Mouse (Mus musculus) lung, embryonic 14.5 days (tissue): ENCODE data around the gene Hist1h2bh. TPM values are rescaled to one million over a fixed set of nuclear protein-coding genes. Genes with fewer than 3 reads are reported as not detected.

ENCODE experiments used
- ATAC-seq: fragments of 200-750 bp; cut with Nextera tagmentation; 2 replicates; pipeline ENCODE4 v1.8.0; 2017; ENCODE audit warnings: mild to moderate bottlenecking, moderate TSS enrichment, moderate library complexity; ENCODE audit not compliant: insufficient read depth
- DNase-seq: peaks from one replicate; pipeline ENCODE4 v3.0.0-alpha.2; 2015
- H3K27ac ChIP-seq: fragments of 300-500 bp; sonication (generic); 2 replicates; pipeline ENCODE4 v1.5.1; 2014; ENCODE audit warnings: low read depth, mild to moderate bottlenecking, moderate library complexity
- H3K27me3 ChIP-seq: fragments of 300-500 bp; sonication (generic); 2 replicates; pipeline ENCODE4 v1.6.1; 2014; ENCODE audit warnings: low read length, control low read depth; ENCODE audit not compliant: insufficient read depth
- H3K36me3 ChIP-seq: fragments of 300-500 bp; sonication (generic); 2 replicates; pipeline ENCODE4 v1.6.1; 2014; ENCODE audit warnings: control low read depth; ENCODE audit not compliant: insufficient read depth
- H3K4me1 ChIP-seq: fragments of 300-500 bp; sonication (generic); 2 replicates; pipeline ENCODE4 v1.6.1; 2014; ENCODE audit warnings: antibody characterized with exemption, control low read depth; ENCODE audit not compliant: insufficient read depth
- H3K4me2 ChIP-seq: fragments of 300-500 bp; sonication (generic); 2 replicates; pipeline ENCODE4 v1.6.1; 2014; ENCODE audit warnings: mild to moderate bottlenecking
- H3K4me3 ChIP-seq: fragments of 300-500 bp; sonication (generic); 2 replicates; pipeline ENCODE4 v1.5.1; 2014; ENCODE audit warnings: low read depth, low read length
- H3K9ac ChIP-seq: fragments of 300-500 bp; sonication (generic); 2 replicates; pipeline ENCODE4 v1.6.1; 2014
- H3K9me3 ChIP-seq: fragments of 300-500 bp; sonication (generic); 2 replicates; pipeline ENCODE4 v1.6.1; 2016; ENCODE audit warnings: low read depth, low read length, control low read depth
- CTCF ChIP-seq: IDR thresholded peaks from 2 replicates; pipeline ENCODE4 v1.5.1; 2016; ENCODE audit warnings: antibody characterized with exemption, low read depth
- WGBS: fragments of 180-500 bp; shearing (Covaris S2); extraction: QIAGEN DNeasy Blood & Tissue Kit; methylation state at CpG from one replicate; pipeline ENCODE4 v1.1.7; 2014; 5-methylcytosine and 5-hydroxymethylcytosine counted together
- polyA plus RNA-seq: library from polyadenylated mRNA; unstranded; fragments of >200 nt; fragmentation: Nextera tagmentation; extraction: Ambion mirVana; gene quantifications from 2 replicates; pipeline ENCODE4 v1.2.1, GENCODE M21; 2014

Gene Hist1h2bh
- polyA plus RNA-seq, 1 experiment from 2014 or later = 1.8 TPM

DNA sequence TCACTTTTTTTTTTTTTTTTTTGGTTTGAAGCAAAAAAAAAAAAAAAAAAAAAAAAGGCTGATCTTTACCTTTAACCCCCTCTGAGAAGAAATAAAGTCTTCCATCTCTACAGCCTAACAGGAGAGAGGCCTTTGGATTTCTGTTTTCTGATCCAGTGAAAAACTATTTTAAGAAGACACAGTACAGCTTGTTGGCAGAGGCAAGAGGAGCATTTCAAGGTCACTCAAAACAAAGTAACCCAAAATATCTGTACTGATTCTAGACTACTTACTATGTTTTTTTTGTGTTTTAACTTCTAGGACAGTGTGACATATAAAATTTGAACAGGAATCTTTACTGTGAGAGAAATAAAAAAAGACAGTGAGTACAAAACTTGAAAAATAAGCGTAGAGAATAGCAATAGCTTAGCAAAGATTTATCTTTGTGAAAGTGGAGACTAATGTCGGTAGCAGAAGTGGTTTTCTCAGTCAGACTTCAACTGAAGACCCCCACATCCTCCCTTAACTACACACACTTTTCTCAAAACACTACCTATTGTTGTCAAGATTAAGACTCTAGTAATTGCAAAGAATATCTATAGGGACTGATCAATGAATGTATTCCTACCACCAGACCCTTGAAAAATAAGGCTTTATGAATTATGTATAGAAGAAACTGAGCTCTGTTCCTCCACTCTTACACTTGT is 13.6 kb downstream of the Hist1h2bh start:
- Histone ChIP-seq H3K4me2 (peak overlapping the region; percentile 63), H3K27me3 (no peaks in the 10 kb centered on the region), H3K4me1 (peaks cover 19% of the 10 kb centered on the region; the same call in 1 of the 2 replicates), H3K9ac (peak overlapping the region; percentile 89), H3K27ac (peak overlapping the region; percentile 99), H3K4me3 (peak overlapping the region; percentile 53), H3K36me3 (no peaks in the 10 kb centered on the region), H3K9me3 (no peaks in the 10 kb centered on the region)
- WGBS = 10% methylated on average over 2 of the region's 2 CpGs
- ATAC-seq (no peak), DNase-seq (peak; percentile 30)
- TF ChIP-seq CTCF = no peak

DNA sequence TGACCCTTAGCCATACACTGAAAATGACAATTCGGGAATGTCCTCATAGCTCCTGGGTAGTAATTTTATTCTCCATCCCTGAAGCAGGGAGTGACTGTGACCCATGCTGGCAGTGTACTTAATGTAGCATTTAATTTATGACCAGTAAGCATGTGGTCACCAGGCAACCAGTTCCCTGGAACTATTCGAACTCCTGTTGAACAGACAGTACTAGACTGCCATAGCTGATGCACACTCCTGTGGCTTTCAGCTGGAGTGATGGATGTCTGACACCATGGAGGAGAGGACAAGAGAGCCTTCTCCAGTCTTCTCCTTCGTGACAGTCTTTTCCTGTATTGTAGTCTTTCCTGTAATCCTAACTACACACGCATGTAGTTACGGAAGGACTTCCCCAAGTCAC is 14.2 kb downstream of the Hist1h2bh start:
- Histone ChIP-seq H3K27me3 (no peaks in the 10 kb centered on the region), H3K9ac (no peak overlapping the region), H3K36me3 (no peaks in the 10 kb centered on the region), H3K27ac (peak overlapping the region; percentile 19; the same call in 1 of the 2 replicates), H3K9me3 (no peaks in the 10 kb centered on the region), H3K4me3 (no peak overlapping the region), H3K4me2 (peak overlapping the region; percentile 63), H3K4me1 (peaks cover 19% of the 10 kb centered on the region; the same call in 1 of the 2 replicates)
- DNase-seq (no peak), ATAC-seq (no peak)
- 67% methylated on average over 5 of the region's 5 CpGs for WGBS
- no peak for TF ChIP-seq CTCF

DNA sequence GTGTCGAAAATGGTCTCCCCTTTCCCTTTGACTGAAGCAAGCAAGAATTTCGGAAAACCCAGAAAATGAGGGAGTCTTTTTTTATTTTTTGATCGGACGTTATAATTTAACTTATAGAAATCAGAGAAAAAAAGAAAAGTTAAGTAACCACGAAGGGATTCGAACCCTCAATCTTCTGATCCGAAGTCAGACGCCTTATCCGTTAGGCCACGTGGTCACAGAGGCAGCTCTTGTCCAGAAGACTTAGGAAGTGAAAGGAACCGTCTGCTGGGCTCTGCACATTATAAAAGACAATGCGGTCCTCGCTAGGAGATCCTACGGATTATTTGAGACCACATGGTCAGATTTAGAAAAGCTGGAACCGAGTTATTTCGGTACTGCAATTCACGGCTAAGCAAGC is 16.9 kb downstream of the Hist1h2bh start:
- Histone ChIP-seq H3K9me3 (no peaks in the 10 kb centered on the region), H3K4me1 (0 out of 2 replicates have a peak, but pooled peaks cover 10% of the 10 kb centered on the region), H3K27me3 (no peaks in the 10 kb centered on the region), H3K9ac (peak overlapping the region; percentile 38), H3K4me3 (peak overlapping the region; percentile 36), H3K27ac (peak overlapping the region; percentile 48), H3K4me2 (peak overlapping the region; percentile 53), H3K36me3 (no peaks in the 10 kb centered on the region)
- under 1% methylated on average over 17 of the region's 17 CpGs for WGBS
- ATAC-seq (peak; percentile 28; the same call in 1 of the 2 replicates), DNase-seq (peak; percentile 99)
- TF ChIP-seq CTCF = no peak

DNA sequence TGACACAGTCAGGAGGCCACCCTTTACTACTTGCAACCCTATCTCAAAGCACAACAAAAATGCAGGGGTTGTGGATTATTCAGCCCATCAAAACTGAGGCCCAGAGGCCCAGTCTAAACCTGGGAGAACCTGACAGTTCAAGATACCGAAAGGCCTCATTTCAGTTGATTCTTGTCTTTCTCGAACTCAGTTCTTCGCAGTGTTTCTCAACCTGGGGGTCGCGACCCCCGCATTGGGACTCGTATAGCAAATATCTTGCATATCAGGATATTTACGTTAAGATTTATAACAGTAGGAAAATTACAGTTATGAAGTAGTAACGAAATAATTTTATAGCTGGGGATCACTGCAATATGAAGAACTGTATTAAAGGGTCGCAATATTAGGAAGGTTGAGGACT is 17.3 kb downstream of the Hist1h2bh start:
- no peak for TF ChIP-seq CTCF
- Histone ChIP-seq H3K36me3 (no peaks in the 10 kb centered on the region), H3K27ac (no peak overlapping the region), H3K4me2 (peak overlapping the region; percentile 53), H3K4me1 (0 out of 2 replicates have a peak, but pooled peaks cover 10% of the 10 kb centered on the region), H3K27me3 (no peaks in the 10 kb centered on the region), H3K9me3 (no peaks in the 10 kb centered on the region), H3K9ac (peak overlapping the region; percentile 13; the same call in 1 of the 2 replicates), H3K4me3 (peak overlapping the region; percentile 36)
- DNase-seq (peak; percentile 74), ATAC-seq (no peak)
- 1% methylated on average over 10 of the region's 10 CpGs for WGBS

DNA sequence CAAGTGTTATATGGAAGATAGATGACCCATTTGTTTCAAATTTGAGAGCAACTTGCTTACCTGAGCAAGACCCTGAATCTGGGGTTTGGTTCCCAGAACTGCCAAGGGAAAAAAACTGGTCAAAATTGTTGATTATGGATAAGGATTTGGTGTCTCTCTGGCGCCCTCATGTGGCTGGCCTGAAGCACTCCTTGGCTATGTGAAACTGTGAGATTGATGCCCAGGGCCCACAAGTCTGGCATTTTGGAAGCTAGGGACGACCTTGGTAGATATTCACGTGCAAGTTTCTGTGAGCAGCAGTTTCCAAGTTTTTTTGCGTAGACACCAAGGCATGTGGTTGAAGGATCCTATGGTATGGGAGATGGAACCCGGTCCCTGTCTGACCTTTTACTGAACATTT is 18.5 kb downstream of the Hist1h2bh start:
- H3K9ac ChIP-seq = no peak overlapping the region
- no peak overlapping the region for H3K4me3 ChIP-seq
- no peaks in the 10 kb centered on the region for H3K27me3 ChIP-seq
- peak; percentile 90 for DNase-seq
- H3K9me3 ChIP-seq = no peaks in the 10 kb centered on the region
- 0 out of 2 replicates have a peak overlapping the region, but pooled peaks have one; percentile 20 for H3K4me2 ChIP-seq
- H3K4me1 ChIP-seq = 0 out of 2 replicates have a peak, but pooled peaks cover 10% of the 10 kb centered on the region
- H3K27ac ChIP-seq = no peak overlapping the region
- peak; percentile 88 for TF ChIP-seq CTCF
- 5% methylated on average over 5 of the region's 5 CpGs for WGBS
- ATAC-seq = no peak; the same call in 1 of the 2 replicates
- no peaks in the 10 kb centered on the region for H3K36me3 ChIP-seq

DNA sequence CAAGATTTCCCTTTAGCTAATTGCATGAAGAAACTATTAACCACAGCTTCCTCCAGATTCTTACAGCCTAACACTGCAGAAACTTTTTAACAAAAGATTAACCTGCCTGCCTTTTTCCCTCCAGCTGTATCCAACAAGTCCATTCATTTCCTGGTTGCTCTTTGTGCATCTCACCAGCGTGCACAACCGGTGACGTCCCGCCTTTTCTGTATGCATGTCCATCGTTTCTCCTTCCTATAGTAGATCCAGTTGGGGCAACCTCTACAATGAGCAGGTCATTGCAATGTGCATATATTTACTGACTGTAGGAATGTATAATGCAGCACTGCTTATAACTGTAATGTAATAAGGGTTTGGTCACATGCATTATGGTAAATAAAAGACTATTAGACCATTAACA is 19.2 kb downstream of the Hist1h2bh start:
- WGBS = 48% methylated on average over 5 of the region's 5 CpGs
- DNase-seq (no peak), ATAC-seq (no peak)
- no peaks in the 10 kb centered on the region for H3K36me3 ChIP-seq
- H3K27ac ChIP-seq = no peak overlapping the region
- H3K4me2 ChIP-seq = no peak overlapping the region
- no peak overlapping the region for H3K4me3 ChIP-seq
- H3K9me3 ChIP-seq = no peaks in the 10 kb centered on the region
- H3K27me3 ChIP-seq = no peaks in the 10 kb centered on the region
- H3K4me1 ChIP-seq = 0 out of 2 replicates have a peak, but pooled peaks cover 10% of the 10 kb centered on the region
- TF ChIP-seq CTCF = no peak
- H3K9ac ChIP-seq = no peak overlapping the region

DNA sequence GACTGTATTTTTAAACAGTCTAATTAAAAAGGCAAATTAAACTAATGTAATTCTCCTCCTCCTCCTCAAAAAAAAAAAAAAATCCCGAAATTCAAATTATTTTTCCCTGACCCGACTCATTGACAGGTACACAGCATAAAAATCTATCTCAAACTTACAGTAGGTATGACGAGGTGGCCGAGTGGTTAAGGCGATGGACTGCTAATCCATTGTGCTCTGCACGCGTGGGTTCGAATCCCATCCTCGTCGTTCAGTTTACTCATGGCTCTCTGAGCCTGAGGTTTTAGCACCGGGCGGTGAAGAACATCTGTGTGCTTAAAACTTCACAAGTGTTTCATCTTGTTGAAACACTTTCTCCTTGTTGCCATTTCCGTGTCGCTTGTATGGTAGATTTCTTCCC is 21.5 kb downstream of the Hist1h2bh start:
- no peaks in the 10 kb centered on the region for H3K27me3 ChIP-seq
- DNase-seq = peak; percentile 91
- peak overlapping the region; percentile 15 for H3K4me3 ChIP-seq
- TF ChIP-seq CTCF = no peak
- 0 out of 2 replicates have a peak, but pooled peaks cover 4% of the 10 kb centered on the region for H3K4me1 ChIP-seq
- H3K9ac ChIP-seq = no peak overlapping the region
- ATAC-seq = peak; percentile 49; the same call in 1 of the 2 replicates
- no peak overlapping the region for H3K27ac ChIP-seq
- no peaks in the 10 kb centered on the region for H3K9me3 ChIP-seq
- H3K36me3 ChIP-seq = no peaks in the 10 kb centered on the region
- H3K4me2 ChIP-seq = peak overlapping the region; percentile 53
- WGBS = under 1% methylated on average over 14 of the region's 14 CpGs
